Comparison of ENCODE assay signal across 8 mouse cellular contexts in the genomic region with DNA sequence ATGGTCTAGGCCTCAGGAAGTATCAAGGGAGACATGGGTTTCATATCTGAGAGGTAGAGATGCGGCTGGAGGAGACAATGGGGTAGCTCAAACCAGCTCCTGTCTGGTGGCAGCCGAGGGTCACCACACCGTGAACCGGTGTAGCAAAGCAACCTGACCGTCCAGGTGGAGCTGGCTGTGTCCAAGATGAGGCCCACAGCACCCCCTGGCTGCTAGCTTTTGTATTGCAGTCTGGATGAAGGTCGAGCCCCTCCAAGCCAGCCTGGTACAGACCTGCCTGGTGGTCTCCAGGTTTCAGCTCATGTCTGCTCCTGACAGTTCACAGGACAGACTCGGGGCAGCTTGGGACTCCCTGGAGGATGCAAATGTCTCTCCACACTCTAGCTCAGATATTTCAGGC. TPM values are rescaled to one million over a fixed set of nuclear protein-coding genes. Genes with fewer than 3 reads are reported as not detected.
DNase-seq lines count a peak whose midpoint lies in the region; ATAC-seq lines count a peak whose summit lies in the region.

No protein-coding gene starts in this region.

- peak; percentile 81 for DNase-seq in kidney, adult 18-20 months
- DNase-seq in adrenal gland, adult 18-20 months (ENCODE audit: low spot score in 2 of 2) = peak; percentile 58 to 80
- peak; percentile 77 to 85 for DNase-seq in heart, postnatal 36 days
- DNase-seq in left cerebral cortex, postnatal 25 days (ENCODE audit: low spot score in 2 of 2) = peak; percentile 65 to 67
- peak; percentile 38 for DNase-seq in testis, postnatal 14 days (ENCODE audit: low spot score)

- 42% methylated on average over 7 of the region's 7 CpGs for WGBS in kidney, embryonic 15.5 days

- no peak overlapping the region for H3K27ac ChIP-seq in kidney, embryonic 15.5 days

- no peak overlapping the region for H3K4me3 ChIP-seq in kidney, embryonic 15.5 days (replicated peaks)

- intact Hi-C loops in heart, postnatal 36 days (cut with DNase I) = loop anchor here (1.0 kb wide), 2 partner anchors 70 to 105 kb away; no protein-coding TSS in a partner anchor
- intact Hi-C loops in left cerebral cortex, postnatal 25 days (cut with DNase I) = loop anchor here (1.0 to 2.0 kb wide), 2 partner anchors 70 to 106 kb away; no protein-coding TSS in a partner anchor

- no peak overlapping the region for H3K9ac ChIP-seq in kidney, embryonic 15.5 days

- peaks cover 18% of the 10 kb centered on the region for H3K4me1 ChIP-seq in kidney, embryonic 15.5 days

- ATAC-seq in kidney, embryonic 15.5 days (replicated peaks; ENCODE audit: low FRiP score) = no peak
- peak; percentile 45 for ATAC-seq in common myeloid progenitor, adult 5-6 weeks (replicated peaks; ENCODE audit: low read depth, poor library complexity, severe bottlenecking)
- peak; percentile 36 for ATAC-seq in monocyte, adult 5-6 weeks (replicated peaks; ENCODE audit: insufficient number of reproducible peaks, low FRiP score, low TSS enrichment, poor library complexity, severe bottlenecking)

- no peak overlapping the region for H3K4me2 ChIP-seq in kidney, embryonic 15.5 days

- no peaks in the 10 kb centered on the region for H3K9me3 ChIP-seq in kidney, embryonic 15.5 days (replicated peaks)

- H3K36me3 ChIP-seq in kidney, embryonic 15.5 days = peaks cover 77% of the 10 kb centered on the region

- no peaks in the 10 kb centered on the region for H3K27me3 ChIP-seq in kidney, embryonic 15.5 days

RNA-seq across cellular contexts. Expression of gene Rflna, which starts 11.5 kb away (rescaled TPM):
- polyA plus RNA-seq in kidney, embryonic 15.5 days (2015; fragmentation: Nextera tagmentation; extraction: Ambion mirVana) = 4.6 and 5.0 TPM in 2 replicates
- total RNA-seq in adrenal gland, adult 18-20 months (2021) = 1 to 10 TPM; 2.9 to 6.3 TPM
- not detected in 2 replicates for total RNA-seq in common myeloid progenitor, adult 5-6 weeks (2017)
- total RNA-seq in heart, postnatal 36 days (2021) = under 1 TPM in 1 of 2 experiments, not detected in 1; 0.47 TPM
- 1 to 10 TPM in 1 of 2 experiments, under 1 TPM in 1; 0.87 to 1.0 TPM for total RNA-seq in left cerebral cortex, postnatal 25 days (2021)
- not detected in 3 replicates for total RNA-seq in monocyte, adult 5-6 weeks (2017)
